8 mouse cellular contexts compared by ENCODE assay signal in the genomic region with DNA sequence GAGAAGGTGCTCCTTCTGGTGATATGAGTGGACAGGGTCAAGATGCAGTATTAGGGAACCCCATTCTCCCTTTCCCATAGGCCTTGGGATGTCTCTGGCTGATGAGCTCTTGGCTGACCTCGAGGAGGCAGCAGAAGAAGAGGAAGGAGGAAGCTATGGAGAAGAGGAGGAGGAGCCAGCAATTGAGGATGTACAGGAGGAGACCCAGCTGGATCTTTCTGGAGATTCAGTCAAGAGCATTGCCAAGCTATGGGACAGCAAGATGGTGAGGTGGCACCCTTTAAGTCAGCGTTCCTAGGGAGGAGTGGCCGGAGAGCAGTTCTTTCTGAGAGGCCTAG. TPM values are rescaled to one million over a fixed set of nuclear protein-coding genes. Genes with fewer than 3 reads are reported as not detected.
DNase-seq lines count a peak whose midpoint lies in the region; ATAC-seq and TF ChIP-seq lines count a peak whose summit lies in the region.

No protein-coding gene starts in this region.

- H3K27ac ChIP-seq in kidney, postnatal 0 days = 0 out of 2 replicates have a peak overlapping the region, but pooled peaks have one; percentile 31
- H3K27ac ChIP-seq in embryonic facial prominence, embryonic 11.5 days (replicated peaks; ENCODE audit: low read depth, low read length) = no peak overlapping the region
- no peak overlapping the region for H3K27ac ChIP-seq in intestine, embryonic 14.5 days (ENCODE audit: low read depth)
- no peak overlapping the region for H3K27ac ChIP-seq in midbrain, postnatal 0 days (ENCODE audit: low read depth, low read length)

- H3K4me1 ChIP-seq in kidney, postnatal 0 days (replicated peaks; ENCODE audit: insufficient read depth, low read length) = peaks cover 8% of the 10 kb centered on the region
- H3K4me1 ChIP-seq in embryonic facial prominence, embryonic 11.5 days (ENCODE audit: control insufficient read depth, insufficient read depth, low read length) = no peaks in the 10 kb centered on the region
- H3K4me1 ChIP-seq in intestine, embryonic 14.5 days (replicated peaks; ENCODE audit: control insufficient read depth, insufficient read depth, low read length) = peaks cover 14% of the 10 kb centered on the region
- H3K4me1 ChIP-seq in midbrain, postnatal 0 days (ENCODE audit: insufficient read depth, low read length) = peaks cover 8% of the 10 kb centered on the region; the same call in 1 of the 2 replicates

- peak overlapping the region; percentile 66 for H3K4me3 ChIP-seq in kidney, postnatal 0 days (replicated peaks; ENCODE audit: low read depth, low read length)
- peak overlapping the region; percentile 43 for H3K4me3 ChIP-seq in embryonic facial prominence, embryonic 11.5 days (ENCODE audit: low read depth, low read length)
- H3K4me3 ChIP-seq in intestine, embryonic 14.5 days (ENCODE audit: low read depth, low read length) = peak overlapping the region; percentile 68
- H3K4me3 ChIP-seq in midbrain, postnatal 0 days (ENCODE audit: low read depth, low read length) = peak overlapping the region; percentile 66

- no peak for TF ChIP-seq CTCF in kidney, postnatal 0 days (IDR thresholded peaks at IDR 0.05; ENCODE audit: low read depth)
- no peak for TF ChIP-seq CTCF in midbrain, postnatal 0 days (IDR thresholded peaks at IDR 0.05)

- no peaks in the 10 kb centered on the region for H3K9me3 ChIP-seq in kidney, postnatal 0 days (replicated peaks; ENCODE audit: low read length)
- no peaks in the 10 kb centered on the region for H3K9me3 ChIP-seq in embryonic facial prominence, embryonic 11.5 days (replicated peaks; ENCODE audit: control insufficient read depth, low read length)
- H3K9me3 ChIP-seq in intestine, embryonic 14.5 days (ENCODE audit: control insufficient read depth, low read length) = no peaks in the 10 kb centered on the region
- no peaks in the 10 kb centered on the region for H3K9me3 ChIP-seq in midbrain, postnatal 0 days (ENCODE audit: low read length)

- peak overlapping the region; percentile 93 for H3K4me2 ChIP-seq in kidney, postnatal 0 days (ENCODE audit: low read length)
- peak overlapping the region; percentile 78 for H3K4me2 ChIP-seq in embryonic facial prominence, embryonic 11.5 days (ENCODE audit: low read depth, low read length)
- peak overlapping the region; percentile 78 for H3K4me2 ChIP-seq in intestine, embryonic 14.5 days (ENCODE audit: low read length)
- peak overlapping the region; percentile 99 for H3K4me2 ChIP-seq in midbrain, postnatal 0 days (ENCODE audit: low read depth, low read length, poor library complexity, severe bottlenecking)

- H3K27me3 ChIP-seq in kidney, postnatal 0 days (ENCODE audit: insufficient read depth, low read length) = no peaks in the 10 kb centered on the region
- H3K27me3 ChIP-seq in embryonic facial prominence, embryonic 11.5 days (ENCODE audit: control insufficient read depth, insufficient read depth, low read length) = no peaks in the 10 kb centered on the region
- H3K27me3 ChIP-seq in intestine, embryonic 14.5 days (replicated peaks; ENCODE audit: control insufficient read depth, insufficient read depth, low read length) = no peaks in the 10 kb centered on the region
- no peaks in the 10 kb centered on the region for H3K27me3 ChIP-seq in midbrain, postnatal 0 days (ENCODE audit: insufficient read depth, low read length)

- no peak for ATAC-seq in kidney, postnatal 0 days (replicated peaks; ENCODE audit: low FRiP score, low read depth)
- no peak for ATAC-seq in embryonic facial prominence, embryonic 11.5 days (replicated peaks; ENCODE audit: insufficient number of reproducible peaks, low FRiP score, low TSS enrichment, low read depth)
- ATAC-seq in intestine, embryonic 14.5 days (replicated peaks; ENCODE audit: low FRiP score, low TSS enrichment, low read depth) = peak; percentile 3; the same call in 1 of the 2 replicates
- ATAC-seq in midbrain, postnatal 0 days (ENCODE audit: low FRiP score) = peak; percentile 6; the same call in 1 of the 2 replicates

- no peak for DNase-seq in kidney, postnatal 0 days (ENCODE audit: low spot score)
- no peak for DNase-seq in kidney, adult 9 months
- DNase-seq in embryonic facial prominence, embryonic 11.5 days (ENCODE audit: low spot score) = no peak
- DNase-seq in intestine, embryonic 14.5 days (ENCODE audit: low spot score) = no peak
- no peak for DNase-seq in midbrain, postnatal 0 days (ENCODE audit: low spot score)
- DNase-seq in B cell, adult 2 months = no peak
- DNase-seq in spleen, postnatal 10 days (ENCODE audit: low spot score in 2 of 2) = no peak
- no peak for DNase-seq in urinary bladder, adult 18-20 months (ENCODE audit: low spot score in 2 of 2)

- H3K9ac ChIP-seq in kidney, postnatal 0 days (ENCODE audit: low read depth, low read length) = peak overlapping the region; percentile 77
- peak overlapping the region; percentile 77 for H3K9ac ChIP-seq in embryonic facial prominence, embryonic 11.5 days (replicated peaks; ENCODE audit: low read length)
- peak overlapping the region; percentile 73 for H3K9ac ChIP-seq in intestine, embryonic 14.5 days (ENCODE audit: low read length)
- H3K9ac ChIP-seq in midbrain, postnatal 0 days (replicated peaks; ENCODE audit: low read length, poor library complexity, severe bottlenecking) = peak overlapping the region; percentile 48

- 53% methylated on average over 3 of the region's 3 CpGs for WGBS in kidney, postnatal 0 days
- WGBS in embryonic facial prominence, embryonic 11.5 days = 56% methylated on average over 3 of the region's 3 CpGs
- WGBS in intestine, embryonic 14.5 days = 58% methylated on average over 3 of the region's 3 CpGs
- WGBS in midbrain, postnatal 0 days = 57% methylated on average over 3 of the region's 3 CpGs

- H3K36me3 ChIP-seq in kidney, postnatal 0 days (ENCODE audit: insufficient read depth, low read length) = 0 out of 2 replicates have a peak, but pooled peaks cover 25% of the 10 kb centered on the region
- H3K36me3 ChIP-seq in embryonic facial prominence, embryonic 11.5 days (replicated peaks; ENCODE audit: control insufficient read depth, insufficient read depth, low read depth, low read length) = peaks cover 3% of the 10 kb centered on the region
- H3K36me3 ChIP-seq in intestine, embryonic 14.5 days (ENCODE audit: control insufficient read depth, insufficient read depth, low read length) = peaks cover 42% of the 10 kb centered on the region
- peaks cover 14% of the 10 kb centered on the region for H3K36me3 ChIP-seq in midbrain, postnatal 0 days (ENCODE audit: insufficient read depth, low read length)

RNA-seq across cellular contexts. Expression of a gene that starts 0.7 kb away (rescaled TPM):
- 66.3 and 74.6 TPM in 2 replicates for polyA plus RNA-seq in kidney, postnatal 0 days (2015; fragmentation: Nextera tagmentation; extraction: Ambion mirVana)
- polyA plus RNA-seq in embryonic facial prominence, embryonic 11.5 days (2014; fragmentation: Nextera tagmentation; extraction: Ambion mirVana) = 142 and 151 TPM in 2 replicates
- 94.8 and 109 TPM in 2 replicates for polyA plus RNA-seq in intestine, embryonic 14.5 days (2014; fragmentation: Nextera tagmentation; extraction: Ambion mirVana)
- total RNA-seq in midbrain, postnatal 0 days (2014; rRNA removed) = 58.6 and 58.9 TPM in 2 replicates
- 66.0 and 73.8 TPM in 2 replicates for polyA plus RNA-seq in midbrain, postnatal 0 days (2015; fragmentation: Nextera tagmentation; extraction: Ambion mirVana)

RNA-seq across cellular contexts. Expression of a gene that starts 0.7 kb away (rescaled TPM):
- 17.0 and 19.3 TPM in 2 replicates for polyA plus RNA-seq in kidney, postnatal 0 days (2015; fragmentation: Nextera tagmentation; extraction: Ambion mirVana)
- polyA plus RNA-seq in embryonic facial prominence, embryonic 11.5 days (2014; fragmentation: Nextera tagmentation; extraction: Ambion mirVana) = 29.0 and 30.7 TPM in 2 replicates
- 19.1 and 23.4 TPM in 2 replicates for polyA plus RNA-seq in intestine, embryonic 14.5 days (2014; fragmentation: Nextera tagmentation; extraction: Ambion mirVana)
- 19.7 and 30.7 TPM in 2 replicates for total RNA-seq in midbrain, postnatal 0 days (2014; rRNA removed)
- polyA plus RNA-seq in midbrain, postnatal 0 days (2015; fragmentation: Nextera tagmentation; extraction: Ambion mirVana) = 33.5 and 35.6 TPM in 2 replicates

RNA-seq across cellular contexts. Expression of a gene that starts 13.3 kb away (rescaled TPM):
- polyA plus RNA-seq in kidney, postnatal 0 days (2015; fragmentation: Nextera tagmentation; extraction: Ambion mirVana) = 637 and 674 TPM in 2 replicates
- 296 and 350 TPM in 2 replicates for polyA plus RNA-seq in embryonic facial prominence, embryonic 11.5 days (2014; fragmentation: Nextera tagmentation; extraction: Ambion mirVana)
- polyA plus RNA-seq in intestine, embryonic 14.5 days (2014; fragmentation: Nextera tagmentation; extraction: Ambion mirVana) = 577 and 640 TPM in 2 replicates
- 340 and 373 TPM in 2 replicates for total RNA-seq in midbrain, postnatal 0 days (2014; rRNA removed)
- polyA plus RNA-seq in midbrain, postnatal 0 days (2015; fragmentation: Nextera tagmentation; extraction: Ambion mirVana) = 556 and 624 TPM in 2 replicates

RNA-seq across cellular contexts. Expression of a gene that starts 14.5 kb away (rescaled TPM):
- polyA plus RNA-seq in kidney, postnatal 0 days (2015; fragmentation: Nextera tagmentation; extraction: Ambion mirVana) = 0.14 TPM in 1 of 2 replicates, not detected in the other
- polyA plus RNA-seq in embryonic facial prominence, embryonic 11.5 days (2014; fragmentation: Nextera tagmentation; extraction: Ambion mirVana) = 0.11 and 0.20 TPM in 2 replicates
- polyA plus RNA-seq in intestine, embryonic 14.5 days (2014; fragmentation: Nextera tagmentation; extraction: Ambion mirVana) = 0.09 and 0.16 TPM in 2 replicates
- total RNA-seq in midbrain, postnatal 0 days (2014; rRNA removed) = 0.55 and 1.3 TPM in 2 replicates
- polyA plus RNA-seq in midbrain, postnatal 0 days (2015; fragmentation: Nextera tagmentation; extraction: Ambion mirVana) = 0.63 and 0.77 TPM in 2 replicates

RNA-seq across cellular contexts. Expression of a gene that starts 14.6 kb away (rescaled TPM):
- 39.0 and 41.7 TPM in 2 replicates for polyA plus RNA-seq in kidney, postnatal 0 days (2015; fragmentation: Nextera tagmentation; extraction: Ambion mirVana)
- 57.4 and 63.9 TPM in 2 replicates for polyA plus RNA-seq in embryonic facial prominence, embryonic 11.5 days (2014; fragmentation: Nextera tagmentation; extraction: Ambion mirVana)
- 65.7 and 71.7 TPM in 2 replicates for polyA plus RNA-seq in intestine, embryonic 14.5 days (2014; fragmentation: Nextera tagmentation; extraction: Ambion mirVana)
- total RNA-seq in midbrain, postnatal 0 days (2014; rRNA removed) = 15.1 and 23.3 TPM in 2 replicates
- 27.1 and 32.6 TPM in 2 replicates for polyA plus RNA-seq in midbrain, postnatal 0 days (2015; fragmentation: Nextera tagmentation; extraction: Ambion mirVana)

Comparison
In these comparisons a context has a peak if more than half of its experiments do, and no peak if none do; other contexts are left out.
1. ATAC-seq: peak in intestine, embryonic 14.5 days (single experiment) and midbrain, postnatal 0 days (single experiment); none in kidney, postnatal 0 days (single experiment) and embryonic facial prominence, embryonic 11.5 days (single experiment).
2. Peak in every context shown above with its lines, with median percentiles within 50 percentile points of each other: H3K4me2 ChIP-seq, H3K4me3 ChIP-seq and H3K9ac ChIP-seq.